In genomic region chr10:73821657-73822583, GRCm38 (mm10) we compare ENCODE assay signal across 7 mouse cellular contexts.
DNase-seq lines count a peak whose midpoint lies in the region; ATAC-seq and TF ChIP-seq lines count a peak whose summit lies in the region.

No protein-coding gene starts in this region.

- no peak overlapping the region for H3K4me3 ChIP-seq in limb, embryonic 14.5 days (replicated peaks; ENCODE audit: low read length)

- no peak overlapping the region for H3K9ac ChIP-seq in limb, embryonic 14.5 days (ENCODE audit: low read depth, low read length, severe bottlenecking)

- DNase-seq in brain, adult 2 months (ENCODE audit: low read depth, low spot score): peak; percentile 81
- peak; percentile 30 for DNase-seq in cerebellum, adult 9-10 months
- peak; percentile 4 to 39 for DNase-seq in frontal cortex, adult 2 months (ENCODE audit: extremely low spot score in 1 of 2, low spot score in 1 of 2)
- no peak for DNase-seq in limb, embryonic 14.5 days (ENCODE audit: low spot score)
- peak; percentile 12 to 13 for DNase-seq in right cerebral cortex, postnatal 36 days (ENCODE audit: low spot score in 2 of 2)
- no peak for DNase-seq in urinary bladder, postnatal 36 days (ENCODE audit: low spot score in 2 of 2)
- no peak for DNase-seq in lung, postnatal 25 days (ENCODE audit: low spot score)

- no peaks in the 10 kb centered on the region for H3K4me1 ChIP-seq in limb, embryonic 14.5 days (ENCODE audit: control insufficient read depth, insufficient read depth, low read length)

- whole genome bisulfite sequencing in limb, embryonic 14.5 days: 37% methylated on average over 22 of the region's 22 CpGs

- no peaks in the 10 kb centered on the region for H3K36me3 ChIP-seq in limb, embryonic 14.5 days (ENCODE audit: control insufficient read depth, insufficient read depth, low read length)

- no peaks in the 10 kb centered on the region for H3K9me3 ChIP-seq in limb, embryonic 14.5 days (ENCODE audit: control insufficient read depth, low read length)

- no peak overlapping the region for H3K27ac ChIP-seq in limb, embryonic 14.5 days (replicated peaks; ENCODE audit: low read depth, low read length)

- TF ChIP-seq POLR2A in limb, embryonic 14.5 days (IDR thresholded peaks at IDR 0.05; ENCODE audit: borderline replicate concordance, extremely low read depth, insufficient read depth, insufficient read length): no peak

- no peaks in the 10 kb centered on the region; the same call in 1 of the 2 replicates for H3K27me3 ChIP-seq in limb, embryonic 14.5 days (ENCODE audit: control insufficient read depth, insufficient read depth, low read length)

- ATAC-seq in limb, embryonic 14.5 days (ENCODE audit: low FRiP score, low read depth): no peak

- 0 out of 2 replicates have a peak overlapping the region, but pooled peaks have one; percentile 13 for H3K4me2 ChIP-seq in limb, embryonic 14.5 days (replicated peaks; ENCODE audit: low read depth, low read length, severe bottlenecking)

Comparison
In these comparisons a context has a peak if more than half of its experiments do, and no peak if none do; other contexts are left out.
1. DNase-seq: peak in brain, adult 2 months (single experiment), cerebellum, adult 9-10 months (single experiment), frontal cortex, adult 2 months (2 of 2) and right cerebral cortex, postnatal 36 days (2 of 2); none in limb, embryonic 14.5 days (single experiment), urinary bladder, postnatal 36 days (0 of 2) and lung, postnatal 25 days (single experiment).